Mouse (Mus musculus): ENCODE measurements around the gene Timm22. TPM values are rescaled to one million over a fixed set of nuclear protein-coding genes. Genes with fewer than 3 reads are reported as not detected.

The Timm22 gene
- polyA plus RNA-seq, 1 experiment = 20.4 TPM

DNA sequence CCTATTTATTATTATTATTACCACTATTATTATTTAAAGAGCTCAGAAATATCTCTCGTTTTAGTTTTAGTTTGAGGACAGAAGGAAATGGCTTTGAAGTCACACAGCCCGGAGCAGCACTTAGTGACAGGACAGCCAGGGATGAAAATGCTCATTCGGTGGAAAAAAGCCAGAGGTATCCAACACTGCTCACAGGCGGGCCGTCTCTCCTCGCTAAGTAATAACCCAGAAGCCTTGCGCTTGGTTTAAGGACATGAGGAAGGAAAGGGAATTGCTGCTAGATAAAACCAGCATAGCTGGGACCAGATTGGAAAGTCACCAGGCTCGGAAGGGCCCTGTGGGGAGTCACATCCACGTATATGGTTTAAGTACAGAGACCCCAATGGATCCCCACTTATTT is 43.1 kb upstream of the Timm22 start:
- H3K4me3 ChIP-seq (ENCODE audit: control insufficient read depth, insufficient read depth, low read length) = no peak overlapping the region
- DNase-seq = no peak
- H3K36me3 ChIP-seq (ENCODE audit: control insufficient read depth, insufficient read depth, low read length) = no peaks in the 10 kb centered on the region
- H3K27me3 ChIP-seq (ENCODE audit: control insufficient read depth, insufficient read depth, low read length) = no peaks in the 10 kb centered on the region
- 92% methylated on average over 9 of the region's 9 CpGs for WGBS
- TF ChIP-seq POLR2A (IDR thresholded peaks at IDR 0.05; ENCODE audit: control insufficient read depth, extremely low read depth, insufficient read depth, low read length, poor library complexity) (no peak), CTCF (IDR thresholded peaks at IDR 0.05; ENCODE audit: borderline replicate concordance, control insufficient read depth, extremely low read depth, insufficient read depth, low read length, poor library complexity) (no peak)
- no peak overlapping the region for H3K27ac ChIP-seq (ENCODE audit: control insufficient read depth, insufficient read depth, low read length)
- no peaks in the 10 kb centered on the region for H3K4me1 ChIP-seq (replicated peaks; ENCODE audit: control insufficient read depth, insufficient read depth, low read length)

- TF ChIP-seq CTCF (IDR thresholded peaks at IDR 0.05; ENCODE audit: borderline replicate concordance, control insufficient read depth, extremely low read depth, insufficient read depth, low read length, poor library complexity) (no peak), POLR2A (IDR thresholded peaks at IDR 0.05; ENCODE audit: control insufficient read depth, extremely low read depth, insufficient read depth, low read length, poor library complexity) (no peak)
- no peak for DNase-seq
- Histone ChIP-seq H3K4me3 (ENCODE audit: control insufficient read depth, insufficient read depth, low read length) (no peak overlapping the region), H3K27ac (ENCODE audit: control insufficient read depth, insufficient read depth, low read length) (no peak overlapping the region), H3K4me1 (replicated peaks; ENCODE audit: control insufficient read depth, insufficient read depth, low read length) (no peaks in the 10 kb centered on the region), H3K36me3 (ENCODE audit: control insufficient read depth, insufficient read depth, low read length) (no peaks in the 10 kb centered on the region), H3K27me3 (ENCODE audit: control insufficient read depth, insufficient read depth, low read length) (no peaks in the 10 kb centered on the region)
- 94% methylated on average over 5 of the region's 5 CpGs for WGBS
These were observed 42.7 kb upstream of the Timm22 start for GRCm38 (mm10) chr11:76364038-76364437.

GRCm38 (mm10) chr11:76366720-76367119 is 40.0 kb upstream of the Timm22 start:
- WGBS = 95% methylated on average over 15 of the region's 15 CpGs
- H3K27me3 ChIP-seq (ENCODE audit: control insufficient read depth, insufficient read depth, low read length) = no peaks in the 10 kb centered on the region
- H3K27ac ChIP-seq (ENCODE audit: control insufficient read depth, insufficient read depth, low read length) = no peak overlapping the region
- H3K36me3 ChIP-seq (ENCODE audit: control insufficient read depth, insufficient read depth, low read length) = no peaks in the 10 kb centered on the region
- TF ChIP-seq CTCF (IDR thresholded peaks at IDR 0.05; ENCODE audit: borderline replicate concordance, control insufficient read depth, extremely low read depth, insufficient read depth, low read length, poor library complexity) = no peak
- no peak for TF ChIP-seq POLR2A (IDR thresholded peaks at IDR 0.05; ENCODE audit: control insufficient read depth, extremely low read depth, insufficient read depth, low read length, poor library complexity)
- no peak for DNase-seq
- H3K4me1 ChIP-seq (replicated peaks; ENCODE audit: control insufficient read depth, insufficient read depth, low read length) = no peaks in the 10 kb centered on the region
- H3K4me3 ChIP-seq (ENCODE audit: control insufficient read depth, insufficient read depth, low read length) = no peak overlapping the region

DNA sequence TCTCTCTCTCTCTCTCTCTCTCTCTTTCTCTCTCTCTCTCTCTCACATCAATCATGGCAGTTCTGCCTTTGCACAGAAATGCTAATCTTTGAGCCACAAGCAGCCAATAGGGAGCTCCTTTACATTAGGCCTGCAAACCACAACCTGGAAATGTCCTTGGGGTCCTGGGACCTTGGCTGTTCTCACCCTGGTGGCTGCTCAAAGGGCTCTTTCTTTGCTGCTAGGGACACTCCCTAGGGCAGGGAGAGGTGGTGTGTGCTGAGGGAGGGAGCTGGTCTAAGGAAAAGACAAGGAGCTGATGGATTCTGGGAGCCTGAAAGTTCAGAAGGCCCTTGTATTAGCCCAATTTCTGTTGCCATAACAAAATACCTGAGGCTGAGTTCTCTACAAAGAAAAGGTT is 36.3 kb upstream of the Timm22 start:
- DNase-seq = no peak
- no peaks in the 10 kb centered on the region for H3K36me3 ChIP-seq (ENCODE audit: control insufficient read depth, insufficient read depth, low read length)
- H3K4me1 ChIP-seq (replicated peaks; ENCODE audit: control insufficient read depth, insufficient read depth, low read length) = no peaks in the 10 kb centered on the region
- TF ChIP-seq CTCF (IDR thresholded peaks at IDR 0.05; ENCODE audit: borderline replicate concordance, control insufficient read depth, extremely low read depth, insufficient read depth, low read length, poor library complexity) (no peak), POLR2A (IDR thresholded peaks at IDR 0.05; ENCODE audit: control insufficient read depth, extremely low read depth, insufficient read depth, low read length, poor library complexity) (no peak)
- H3K4me3 ChIP-seq (ENCODE audit: control insufficient read depth, insufficient read depth, low read length) = no peak overlapping the region
- no peaks in the 10 kb centered on the region for H3K27me3 ChIP-seq (ENCODE audit: control insufficient read depth, insufficient read depth, low read length)
- no peak overlapping the region for H3K27ac ChIP-seq (ENCODE audit: control insufficient read depth, insufficient read depth, low read length)

GRCm38 (mm10) chr11:76372120-76372519 is 34.6 kb upstream of the Timm22 start:
- 92% methylated on average over 2 of the region's 2 CpGs for WGBS
- H3K27ac ChIP-seq (ENCODE audit: control insufficient read depth, insufficient read depth, low read length) = no peak overlapping the region

DNA sequence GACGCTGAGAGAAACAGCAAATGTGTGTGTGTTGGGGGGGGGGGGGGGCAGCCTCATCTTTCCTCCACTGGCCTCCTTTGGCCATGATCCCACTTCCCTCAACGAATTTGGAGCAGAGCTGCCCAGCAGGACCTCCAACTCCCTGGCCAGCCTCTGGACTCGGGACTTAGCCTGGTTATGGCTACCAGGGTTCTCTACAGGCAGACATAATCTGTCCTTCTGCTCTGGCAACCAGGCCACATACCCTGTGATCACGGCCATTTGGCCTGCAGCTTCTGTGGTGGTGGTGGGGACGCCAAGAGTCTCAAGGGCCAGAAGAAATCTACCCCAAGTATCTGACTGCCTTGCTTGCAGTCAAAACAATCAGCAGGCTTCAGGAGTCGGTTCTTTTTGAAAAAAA is 34.2 kb upstream of the Timm22 start:
- TF ChIP-seq POLR2A (IDR thresholded peaks at IDR 0.05; ENCODE audit: control insufficient read depth, extremely low read depth, insufficient read depth, low read length, poor library complexity) (no peak), CTCF (IDR thresholded peaks at IDR 0.05; ENCODE audit: borderline replicate concordance, control insufficient read depth, extremely low read depth, insufficient read depth, low read length, poor library complexity) (no peak)
- Histone ChIP-seq H3K4me3 (ENCODE audit: control insufficient read depth, insufficient read depth, low read length) (no peak overlapping the region), H3K27ac (ENCODE audit: control insufficient read depth, insufficient read depth, low read length) (no peak overlapping the region), H3K4me1 (replicated peaks; ENCODE audit: control insufficient read depth, insufficient read depth, low read length) (no peaks in the 10 kb centered on the region), H3K27me3 (ENCODE audit: control insufficient read depth, insufficient read depth, low read length) (no peaks in the 10 kb centered on the region), H3K36me3 (ENCODE audit: control insufficient read depth, insufficient read depth, low read length) (no peaks in the 10 kb centered on the region)
- DNase-seq = no peak
- WGBS = 73% methylated on average over 6 of the region's 6 CpGs

More at GRCm38 (mm10) chr11:76372120-76372519, 34.6 kb upstream of the Timm22 start:
- no peak overlapping the region for H3K4me3 ChIP-seq (ENCODE audit: control insufficient read depth, insufficient read depth, low read length)
- H3K4me1 ChIP-seq (replicated peaks; ENCODE audit: control insufficient read depth, insufficient read depth, low read length) = no peaks in the 10 kb centered on the region
- no peaks in the 10 kb centered on the region for H3K27me3 ChIP-seq (ENCODE audit: control insufficient read depth, insufficient read depth, low read length)
- TF ChIP-seq CTCF (IDR thresholded peaks at IDR 0.05; ENCODE audit: borderline replicate concordance, control insufficient read depth, extremely low read depth, insufficient read depth, low read length, poor library complexity) (no peak), POLR2A (IDR thresholded peaks at IDR 0.05; ENCODE audit: control insufficient read depth, extremely low read depth, insufficient read depth, low read length, poor library complexity) (no peak)
- DNase-seq = no peak
- H3K36me3 ChIP-seq (ENCODE audit: control insufficient read depth, insufficient read depth, low read length) = no peaks in the 10 kb centered on the region

DNA sequence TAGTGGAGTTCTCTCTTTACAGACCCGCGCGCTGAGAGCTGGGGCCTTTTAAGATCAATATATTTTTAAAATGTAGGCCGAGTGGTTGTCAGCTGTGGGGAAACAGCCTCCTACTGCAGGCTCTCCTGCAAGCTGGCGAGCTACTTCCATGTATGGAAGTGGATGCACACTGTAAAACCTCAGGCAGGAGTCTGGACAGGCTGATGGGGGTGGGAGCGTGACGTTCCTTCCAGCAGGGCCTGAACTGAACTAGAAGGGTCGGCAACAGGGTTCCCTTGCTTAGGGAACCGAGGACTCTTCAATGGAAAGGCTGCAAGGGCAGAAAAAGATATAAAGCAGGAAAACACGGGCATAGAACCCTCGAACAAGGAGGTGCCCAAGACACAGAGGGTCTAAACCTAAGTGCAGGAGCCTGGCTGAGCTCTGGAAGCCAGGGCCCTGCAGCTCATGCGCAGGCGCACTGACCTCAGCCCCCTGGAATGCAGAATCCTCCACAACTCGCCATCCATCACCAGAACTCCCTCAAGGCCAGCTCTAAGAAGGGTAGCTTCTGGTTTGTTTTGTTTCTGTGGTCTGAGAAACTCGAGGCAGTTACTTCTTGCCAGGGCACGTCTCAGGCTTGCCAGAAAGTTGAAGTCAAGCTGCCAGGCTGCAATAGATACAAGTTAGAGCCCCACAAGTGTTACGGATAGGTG is 32.1 kb upstream of the Timm22 start:
- TF ChIP-seq POLR2A (IDR thresholded peaks at IDR 0.05; ENCODE audit: control insufficient read depth, extremely low read depth, insufficient read depth, low read length, poor library complexity) (no peak), CTCF (IDR thresholded peaks at IDR 0.05; ENCODE audit: borderline replicate concordance, control insufficient read depth, extremely low read depth, insufficient read depth, low read length, poor library complexity) (no peak)
- Histone ChIP-seq H3K27me3 (ENCODE audit: control insufficient read depth, insufficient read depth, low read length) (no peaks in the 10 kb centered on the region), H3K36me3 (ENCODE audit: control insufficient read depth, insufficient read depth, low read length) (no peaks in the 10 kb centered on the region), H3K27ac (ENCODE audit: control insufficient read depth, insufficient read depth, low read length) (no peak overlapping the region), H3K4me3 (ENCODE audit: control insufficient read depth, insufficient read depth, low read length) (no peak overlapping the region), H3K4me1 (replicated peaks; ENCODE audit: control insufficient read depth, insufficient read depth, low read length) (no peaks in the 10 kb centered on the region)
- WGBS = 86% methylated on average over 17 of the region's 17 CpGs
- no peak for DNase-seq

All from thymus, adult 2 months (tissue).